Mouse (Mus musculus) erythroblast, embryonic 14.5 days (primary cell): ENCODE results near the gene Nkx2-9. TPM values are rescaled to one million over a fixed set of nuclear protein-coding genes. Genes with fewer than 3 reads are reported as not detected.

Source experiments
- H3K27me3 ChIP-seq: 2 replicates; pipeline ENCODE4 v1.6.1; 2012; ENCODE audit warnings: inconsistent platforms; ENCODE audit not compliant: control insufficient read depth
- H3K36me3 ChIP-seq: 2 replicates; pipeline ENCODE4 v1.6.1; 2012; ENCODE audit warnings: mild to moderate bottlenecking, inconsistent platforms; ENCODE audit not compliant: control insufficient read depth
- H3K4me1 ChIP-seq: 2 replicates; pipeline ENCODE4 v1.6.1; 2012; ENCODE audit warnings: inconsistent platforms; ENCODE audit not compliant: control insufficient read depth
- H3K4me3 ChIP-seq: replicated peaks from 2 replicates; pipeline ENCODE3; 2012; ENCODE audit warnings: moderate library complexity, mild to moderate bottlenecking, inconsistent platforms
- H3K9me3 ChIP-seq: 2 replicates; pipeline ENCODE4 v1.6.1; 2012; ENCODE audit warnings: low read length, inconsistent platforms, mixed read lengths; ENCODE audit not compliant: control insufficient read depth
- GATA1 ChIP-seq: IDR thresholded peaks from 2 replicates; pipeline ENCODE4 v1.6.1; 2012; ENCODE audit warnings: low read length, inconsistent platforms, mixed read lengths
- TAL1 ChIP-seq: IDR thresholded peaks from 3 replicates; pipeline ENCODE4 v1.6.1; 2012; ENCODE audit warnings: low read length, inconsistent platforms, mixed read lengths
- polyA plus RNA-seq: library from polyadenylated mRNA; stranded (reverse); fragments of >175 nt; gene quantifications from 2 replicates; pipeline ENCODE4 v1.2.3, GENCODE M21; 2012

Gene Nkx2-9
- polyA plus RNA-seq, 1 experiment = not detected

GRCm38 (mm10) chr12:56611504-56612348 is 1.4 kb downstream of the Nkx2-9 start:
- Histone ChIP-seq H3K4me3 (no peak overlapping the region), H3K36me3 (no peaks in the 10 kb centered on the region), H3K27me3 (peaks cover 85% of the 10 kb centered on the region), H3K4me1 (no peaks in the 10 kb centered on the region), H3K9me3 (0 out of 2 replicates have a peak, but pooled peaks cover 3% of the 10 kb centered on the region)
- TF ChIP-seq TAL1 (no peak), GATA1 (no peak)

GRCm38 (mm10) chr12:56610851-56611250 is 2.2 kb downstream of the Nkx2-9 start:
- H3K4me3 ChIP-seq = no peak overlapping the region
- no peaks in the 10 kb centered on the region for H3K4me1 ChIP-seq
- peaks cover 77% of the 10 kb centered on the region for H3K27me3 ChIP-seq
- H3K9me3 ChIP-seq = 0 out of 2 replicates have a peak, but pooled peaks cover 3% of the 10 kb centered on the region
- no peak for TF ChIP-seq TAL1
- TF ChIP-seq GATA1 = no peak
- H3K36me3 ChIP-seq = no peaks in the 10 kb centered on the region

DNA sequence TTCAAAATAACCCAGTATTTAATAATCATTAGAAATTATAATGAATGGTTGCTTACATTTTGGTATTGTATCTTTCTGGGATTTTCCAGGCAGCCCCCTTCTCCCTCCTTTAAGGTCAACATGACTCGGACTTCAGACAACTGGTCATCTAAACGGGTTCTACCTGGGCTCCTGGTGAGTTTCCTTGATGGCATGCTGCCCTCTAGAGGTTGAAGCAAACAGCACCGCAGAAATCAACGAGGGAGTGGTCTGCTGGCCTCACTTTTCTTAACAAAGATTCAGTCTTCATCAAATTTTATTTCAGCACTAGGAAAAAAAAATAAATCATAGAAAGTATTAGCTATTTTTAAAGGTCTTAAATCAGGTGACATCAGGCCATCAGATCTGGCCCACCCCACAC is 21.4 kb downstream of the Nkx2-9 start:
- Histone ChIP-seq H3K4me3 (no peak overlapping the region), H3K27me3 (no peaks in the 10 kb centered on the region; the same call in 1 of the 2 replicates), H3K36me3 (no peaks in the 10 kb centered on the region), H3K9me3 (no peaks in the 10 kb centered on the region), H3K4me1 (no peaks in the 10 kb centered on the region)
- TF ChIP-seq GATA1 (no peak), TAL1 (no peak)

- H3K9me3 ChIP-seq = no peaks in the 10 kb centered on the region
- H3K4me1 ChIP-seq = no peaks in the 10 kb centered on the region
- TF ChIP-seq TAL1 (no peak), GATA1 (no peak)
- H3K36me3 ChIP-seq = no peaks in the 10 kb centered on the region
- H3K27me3 ChIP-seq = no peaks in the 10 kb centered on the region
- no peak overlapping the region for H3K4me3 ChIP-seq
Observed at GRCm38 (mm10) chr12:56587830-56588229, 25.3 kb downstream of the Nkx2-9 start.

Other genes with a start within 250 kb of the Nkx2-9 start
- not detected in 2 replicates for gene Nkx2-1, start 76.4 kb downstream of the Nkx2-9 start, polyA plus RNA-seq
- gene Pax9, start 78.5 kb upstream of the Nkx2-9 start, polyA plus RNA-seq = not detected in 2 replicates